Mouse (Mus musculus) right cerebral cortex, postnatal 10 days (tissue): Measurements from ENCODE around the gene Ptbp1.

Experiments used
- DNase-seq, 2 experiments: peaks; one replicate each; pipeline ENCODE4 v3.0.0; 2021; ENCODE audit warnings: low spot score in 2 of 2

Ptbp1 gene

GRCm38 (mm10) chr10:79853860-79854795 is at the start of gene Ptbp1:
Gene Ptbp1, plus strand, starts transcription at chr10:79854427.
- DNase-seq = peak; percentile 100

- no peak for DNase-seq
These were observed 48.6 kb upstream of the Ptbp1 start for GRCm38 (mm10) chr10:79805636-79806035.

- DNase-seq = no peak
These were observed 47.9 kb upstream of the Ptbp1 start for GRCm38 (mm10) chr10:79806331-79806730.

DNA sequence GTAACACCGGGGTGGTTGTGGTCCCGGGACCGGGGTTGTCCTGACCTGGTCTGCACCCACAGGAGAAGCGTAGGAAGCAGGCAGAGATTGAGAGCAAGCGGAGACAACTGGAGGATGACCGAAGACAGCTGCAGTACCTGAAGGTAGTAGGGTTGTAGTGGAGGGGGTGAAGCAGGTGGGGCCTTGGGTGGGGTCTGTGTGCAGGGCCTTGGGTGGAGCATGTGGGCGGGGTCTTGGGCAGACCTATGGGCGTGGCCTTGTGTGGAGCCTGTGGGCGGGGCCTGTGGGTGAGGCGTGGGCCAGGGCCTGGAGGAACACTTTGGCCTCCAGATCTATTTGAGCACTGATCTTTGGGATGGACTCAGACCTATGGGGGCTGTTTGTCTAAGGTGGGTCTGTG is 47.3 kb upstream of the Ptbp1 start:
- no peak for DNase-seq

DNA sequence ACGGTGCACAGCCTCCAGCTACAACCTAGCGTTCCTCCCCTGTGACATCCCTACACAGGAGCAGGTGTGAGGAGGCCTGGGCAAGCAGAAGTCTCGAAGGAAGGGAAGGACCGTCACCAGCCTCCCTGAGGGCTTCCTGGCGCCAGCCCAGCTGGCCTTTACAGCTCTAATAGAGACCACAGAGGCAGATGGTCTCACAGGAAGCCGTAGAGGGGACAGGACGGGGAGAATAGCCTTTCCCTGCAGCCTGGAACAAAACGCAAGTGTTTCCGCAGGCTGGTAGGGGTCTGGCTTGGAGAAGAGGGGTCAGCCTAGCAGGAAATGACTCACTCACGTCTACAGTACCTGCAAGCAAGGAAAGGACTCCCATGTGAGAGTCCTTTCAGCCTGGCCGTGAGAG is 46.4 kb upstream of the Ptbp1 start:
- no peak for DNase-seq

DNA sequence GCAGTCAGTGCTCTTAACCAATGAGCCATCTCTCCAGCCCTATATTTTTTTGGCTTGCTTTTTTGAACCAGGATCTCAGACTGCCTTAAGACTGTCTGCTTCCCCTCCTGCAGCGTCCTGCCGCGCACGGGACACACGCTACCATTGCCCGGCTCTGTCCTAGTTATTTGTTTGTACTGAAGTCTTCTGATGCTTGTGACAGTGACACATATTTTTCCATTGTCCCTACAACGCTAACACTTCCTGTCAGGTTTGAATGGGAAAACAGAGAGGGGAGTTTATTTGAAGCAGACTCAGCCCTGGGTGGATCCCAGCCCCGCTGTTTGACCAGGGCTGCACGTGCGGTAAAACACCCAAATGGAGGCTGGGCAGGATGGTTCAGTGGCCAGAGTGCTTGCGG is 45.5 kb upstream of the Ptbp1 start:
- DNase-seq = no peak

- DNase-seq = peak; percentile 82 to 90
These were observed 42.2 kb upstream of the Ptbp1 start for GRCm38 (mm10) chr10:79811736-79812637.

GRCm38 (mm10) chr10:79814271-79814842 is 39.9 kb upstream of the Ptbp1 start:
- no peak for DNase-seq

DNA sequence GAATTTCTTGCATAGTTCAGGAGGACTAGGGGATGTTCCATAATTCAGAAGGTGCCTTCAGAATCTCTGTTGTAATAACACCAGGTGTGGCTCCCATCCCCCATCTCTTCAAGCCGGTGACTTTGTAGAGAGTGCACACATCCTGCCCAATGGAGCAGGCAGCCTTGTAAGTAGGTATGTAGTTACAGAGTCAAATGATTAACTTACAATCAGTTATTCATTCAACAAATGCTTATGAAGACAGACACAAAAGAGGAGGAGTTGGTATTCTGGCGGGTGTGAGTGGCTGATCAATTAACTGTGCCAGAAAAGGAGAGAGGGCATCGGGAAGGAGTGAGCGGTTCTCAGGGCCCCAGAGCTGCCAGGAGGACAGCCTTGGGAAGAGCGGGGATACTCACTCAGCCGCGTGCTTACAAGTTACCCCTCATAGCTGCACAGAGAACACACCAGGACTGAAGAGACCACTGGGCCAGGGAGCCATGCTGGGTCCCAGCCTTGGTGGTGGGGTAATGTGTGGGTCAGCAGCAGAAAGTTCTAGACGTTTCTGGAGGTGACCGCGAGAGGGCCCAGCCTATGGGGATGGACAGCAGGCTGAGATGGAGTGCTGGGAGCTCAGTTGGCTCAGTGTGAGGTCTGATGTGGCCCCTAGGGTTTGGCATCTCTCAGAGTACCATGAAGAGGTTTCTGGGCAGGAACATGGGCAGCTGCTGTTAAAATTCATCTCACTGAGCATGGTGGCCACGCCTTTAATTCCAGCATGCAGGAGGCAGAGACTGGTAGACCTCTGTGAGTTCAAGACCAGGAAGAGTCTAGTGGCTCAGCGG is 38.3 kb upstream of the Ptbp1 start:
- no peak for DNase-seq

DNA sequence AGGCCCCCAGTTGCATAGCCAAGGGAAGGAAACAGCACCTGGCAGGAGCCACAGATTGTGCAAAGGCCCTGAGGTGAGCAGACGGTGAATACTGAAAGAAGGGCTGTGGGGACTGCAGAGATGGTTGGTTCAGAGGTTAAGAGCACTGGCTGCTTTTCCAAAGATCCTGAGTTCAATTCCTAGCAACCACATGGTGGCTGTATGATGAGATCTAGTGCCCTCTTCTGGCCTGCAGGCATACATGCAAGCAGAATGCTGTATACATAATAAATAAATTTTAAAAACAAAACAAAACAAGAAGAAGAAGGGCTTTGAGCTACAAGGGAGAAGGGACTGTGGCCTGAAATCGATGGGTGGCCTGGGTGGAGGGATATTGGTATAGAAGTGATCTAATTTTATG is 37.1 kb upstream of the Ptbp1 start:
- peak in 1 of 2 experiments; percentile 21 for DNase-seq

GRCm38 (mm10) chr10:79818225-79818624 is 36.0 kb upstream of the Ptbp1 start:
- DNase-seq = no peak

DNA sequence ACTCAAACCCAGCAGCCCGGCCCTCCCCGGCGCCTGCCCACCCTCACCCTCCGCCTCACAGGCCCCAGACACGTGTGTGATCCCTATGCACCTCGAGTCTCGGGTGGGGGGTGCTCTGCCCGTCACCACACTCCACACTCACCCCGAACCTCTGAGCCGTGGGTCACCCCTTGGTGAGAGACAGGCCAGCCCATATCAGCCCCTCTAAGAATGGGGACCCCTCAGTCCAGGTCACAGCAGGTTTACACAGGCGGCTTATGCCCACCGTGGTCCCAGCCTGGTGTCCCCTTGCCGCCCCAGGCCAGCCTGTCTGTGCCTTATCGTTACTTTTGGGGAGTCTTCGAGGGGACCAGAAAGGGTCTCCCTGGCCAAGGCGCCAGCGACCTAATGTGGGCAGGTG is 34.6 kb upstream of the Ptbp1 start:
- peak in 1 of 2 experiments; percentile 27 for DNase-seq

- DNase-seq = peak in 1 of 2 experiments; percentile 20
These were observed 34.0 kb upstream of the Ptbp1 start for GRCm38 (mm10) chr10:79820277-79820676.

DNA sequence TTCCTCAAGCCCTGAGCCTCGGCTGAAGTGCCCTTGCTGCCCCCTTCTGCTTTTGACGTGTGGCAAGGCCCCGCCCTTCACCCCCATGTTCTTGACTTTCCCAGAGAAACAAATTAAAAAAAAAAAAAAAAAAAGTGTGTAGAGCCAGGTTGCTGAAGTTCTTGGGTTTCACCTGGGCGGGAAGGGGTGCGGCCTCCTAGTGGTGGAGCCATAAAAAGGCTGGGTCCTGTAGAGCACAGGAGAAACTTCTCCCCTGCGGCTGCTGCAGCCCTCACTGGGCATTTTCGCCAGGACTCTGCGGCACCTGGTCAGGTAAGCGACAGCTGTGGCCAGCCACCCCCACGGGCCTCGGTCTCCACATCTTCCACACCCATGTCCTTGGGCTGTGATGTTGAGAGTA is 33.4 kb upstream of the Ptbp1 start, which contains the start of gene Misp:
Gene Misp, plus strand, starts transcription at position 208 of the 400 bp plus-strand sequence.
- DNase-seq = no peak

DNA sequence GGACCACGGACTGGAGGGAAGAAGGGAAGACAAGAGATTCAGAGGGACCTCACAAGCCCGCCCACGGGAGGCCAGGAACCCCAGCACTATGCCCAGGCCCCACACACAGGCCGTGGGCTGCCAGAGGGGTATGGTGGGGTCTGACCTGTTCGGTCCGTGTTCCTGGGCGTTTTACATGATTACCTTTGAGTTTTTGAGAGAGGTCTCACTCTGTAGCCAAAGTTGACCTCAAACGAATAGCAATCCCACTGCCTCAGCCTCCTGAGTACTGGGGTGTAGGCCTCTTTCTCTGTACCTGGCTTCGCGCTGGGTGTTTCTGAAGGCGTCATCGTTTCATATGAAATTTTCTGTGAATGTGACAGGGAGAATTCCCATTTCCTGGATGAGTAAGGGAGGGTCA is 32.5 kb upstream of the Ptbp1 start:
- DNase-seq = no peak

GRCm38 (mm10) chr10:79822372-79822771 is 31.9 kb upstream of the Ptbp1 start:
- no peak for DNase-seq

- no peak for DNase-seq
These were observed 31.2 kb upstream of the Ptbp1 start for GRCm38 (mm10) chr10:79823011-79823410.

DNA sequence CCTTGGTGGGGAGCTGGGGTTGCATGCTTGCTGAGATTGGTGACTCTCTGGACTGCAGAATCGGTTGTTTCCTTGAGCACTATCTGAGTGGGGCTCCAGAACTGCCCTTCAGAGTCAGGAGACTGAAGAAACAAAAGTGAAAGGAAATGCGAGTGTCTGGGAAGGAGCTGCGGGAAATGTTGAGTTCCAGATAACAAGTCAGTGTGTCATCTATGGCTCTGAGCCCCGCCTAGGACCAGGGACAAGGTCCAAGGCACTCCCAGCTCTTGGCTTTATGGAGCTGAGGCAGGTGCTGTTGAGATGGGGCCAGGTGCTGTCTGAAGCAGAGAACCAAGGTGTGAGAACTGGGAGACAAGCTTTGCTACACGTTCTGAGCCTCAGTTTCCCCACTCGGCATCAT is 29.8 kb upstream of the Ptbp1 start:
- peak in 1 of 2 experiments; percentile 22 for DNase-seq

DNA sequence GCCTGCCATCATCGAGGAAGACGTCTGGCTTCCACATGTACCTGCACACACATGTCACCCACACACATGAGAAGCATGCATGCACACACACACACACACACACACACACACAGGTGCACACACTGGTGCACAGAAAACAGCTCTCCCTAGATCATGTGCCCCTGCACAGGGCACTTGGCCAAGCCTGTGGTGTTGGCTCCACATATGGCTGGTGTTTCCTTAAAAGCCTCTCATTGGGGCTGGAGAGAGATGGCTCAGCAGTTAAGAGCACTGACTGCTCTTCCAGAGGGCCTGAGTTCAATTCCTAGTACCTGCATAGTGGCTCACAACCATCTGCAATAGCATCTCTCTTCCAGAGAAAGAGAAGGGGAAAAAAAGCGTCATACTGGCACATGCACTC is 22.6 kb upstream of the Ptbp1 start:
- peak in 1 of 2 experiments; percentile 22 for DNase-seq

- DNase-seq = peak in 1 of 2 experiments; percentile 35
These were observed 22.0 kb upstream of the Ptbp1 start for GRCm38 (mm10) chr10:79832026-79832785.
